Mouse (Mus musculus) lung, postnatal 0 days (tissue): ENCODE data around the gene Sbno1. TPM values are rescaled to one million over a fixed set of nuclear protein-coding genes. Genes with fewer than 3 reads are reported as not detected.
A peak's percentile ranks its signal among the peaks of the same experiment; 100 is the strongest.

ENCODE experiments used
- ATAC-seq: fragments of 200-750 bp; cut with Nextera tagmentation; 2 replicates; pipeline ENCODE4 v1.8.0; 2017; ENCODE audit warnings: moderate library complexity
- DNase-seq: peaks from one replicate; pipeline ENCODE4 v3.0.0-alpha.2; 2016; ENCODE audit warnings: low spot score
- H3K27ac ChIP-seq: fragments of 300-500 bp; sonication (generic); 2 replicates; pipeline ENCODE4 v1.5.1; 2014; ENCODE audit warnings: antibody characterized with exemption, mild to moderate bottlenecking, low read length, mixed read lengths
- H3K27me3 ChIP-seq: fragments of 300-500 bp; sonication (generic); replicated peaks from 2 replicates; pipeline ENCODE4 v1.6.1; 2014; ENCODE audit warnings: low read length, mixed read lengths; ENCODE audit not compliant: insufficient read depth
- H3K36me3 ChIP-seq: fragments of 300-500 bp; sonication (generic); 2 replicates; pipeline ENCODE4 v1.6.1; 2014; ENCODE audit warnings: low read length, mixed read lengths; ENCODE audit not compliant: insufficient read depth
- H3K4me1 ChIP-seq: fragments of 300-500 bp; sonication (generic); 2 replicates; pipeline ENCODE4 v1.6.1; 2014; ENCODE audit warnings: antibody characterized with exemption, low read depth, low read length, mixed read lengths; ENCODE audit not compliant: insufficient read depth
- H3K4me2 ChIP-seq: fragments of 300-500 bp; sonication (generic); replicated peaks from 2 replicates; pipeline ENCODE4 v1.6.1; 2014; ENCODE audit warnings: low read depth, mild to moderate bottlenecking, low read length, moderate library complexity, mixed read lengths
- H3K4me3 ChIP-seq: fragments of 300-500 bp; sonication (generic); 2 replicates; pipeline ENCODE4 v1.5.1; 2014; ENCODE audit warnings: low read depth, low read length
- H3K9ac ChIP-seq: fragments of 300-500 bp; sonication (generic); replicated peaks from 2 replicates; pipeline ENCODE4 v1.6.1; 2014; ENCODE audit warnings: low read depth, mild to moderate bottlenecking
- H3K9me3 ChIP-seq: fragments of 300-500 bp; sonication (generic); 2 replicates; pipeline ENCODE4 v1.6.1; 2016; ENCODE audit warnings: low read length, mixed read lengths
- CTCF ChIP-seq: IDR thresholded peaks from 2 replicates; pipeline ENCODE4 v1.5.1; 2016; ENCODE audit warnings: antibody characterized with exemption, mild to moderate bottlenecking
- EP300 ChIP-seq: IDR thresholded peaks from 2 replicates; pipeline ENCODE4 v1.6.1; 2016; ENCODE audit warnings: antibody characterized with exemption, mild to moderate bottlenecking, control low read depth
- WGBS: fragments of 180-500 bp; shearing (Covaris S2); extraction: QIAGEN DNeasy Blood & Tissue Kit; methylation state at CpG from one replicate; pipeline ENCODE4 v1.1.7; 2014; 5-methylcytosine and 5-hydroxymethylcytosine counted together
- polyA plus RNA-seq: library from polyadenylated mRNA; unstranded; fragments of >200 nt; fragmentation: Nextera tagmentation; extraction: Ambion mirVana; gene quantifications from 2 replicates; pipeline ENCODE4 v1.2.1, GENCODE M21; 2015

Gene Sbno1
- polyA plus RNA-seq, 1 experiment from 2014 or later: 46.5 TPM

DNA sequence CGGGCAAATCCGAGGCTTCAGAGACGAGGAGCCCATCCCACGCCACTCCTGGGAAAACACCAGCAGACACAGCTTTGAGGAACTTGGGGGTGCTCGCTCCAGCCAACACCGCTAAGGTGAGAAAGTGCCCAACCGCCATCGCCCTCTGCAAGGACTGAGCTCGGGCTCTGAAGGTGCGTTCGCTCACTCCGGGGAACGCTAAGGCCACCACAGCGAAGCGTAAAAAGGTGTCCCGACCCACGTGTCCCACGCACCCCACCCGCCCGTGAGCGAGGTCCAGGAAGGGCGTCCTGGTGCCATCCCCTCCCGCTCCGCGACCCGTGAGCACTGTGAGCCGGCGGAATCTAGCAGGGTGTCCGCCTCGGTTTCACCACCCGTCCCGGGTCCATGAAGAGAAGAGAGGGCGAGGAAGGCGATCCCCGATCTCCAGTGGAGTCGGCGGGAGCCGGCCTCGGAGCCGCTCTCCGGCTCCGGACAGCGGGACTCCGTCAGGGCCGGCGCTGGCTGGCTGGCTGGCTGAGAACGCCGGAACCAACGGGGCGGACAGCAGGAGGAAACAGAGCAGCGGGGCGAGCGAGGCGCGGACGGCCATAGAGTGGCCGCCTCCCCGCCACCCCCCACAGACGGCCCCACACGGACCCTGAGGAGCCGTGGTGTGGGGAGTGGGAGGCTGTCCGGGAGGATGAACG, 934 bp downstream of the Sbno1 start:
- H3K9me3 ChIP-seq: no peaks in the 10 kb centered on the region
- no peaks in the 10 kb centered on the region for H3K4me1 ChIP-seq
- peak; percentile 34 for DNase-seq
- ATAC-seq: peak; percentile 40
- no peaks in the 10 kb centered on the region for H3K36me3 ChIP-seq
- WGBS: 3% methylated on average over 59 of the region's 63 CpGs
- peak overlapping the region; percentile 97 for H3K4me2 ChIP-seq
- H3K27ac ChIP-seq: peak overlapping the region; percentile 89
- H3K27me3 ChIP-seq: no peaks in the 10 kb centered on the region
- H3K9ac ChIP-seq: peak overlapping the region; percentile 92
- H3K4me3 ChIP-seq: peak overlapping the region; percentile 98
- no peak for TF ChIP-seq CTCF
- no peak for TF ChIP-seq EP300

DNA sequence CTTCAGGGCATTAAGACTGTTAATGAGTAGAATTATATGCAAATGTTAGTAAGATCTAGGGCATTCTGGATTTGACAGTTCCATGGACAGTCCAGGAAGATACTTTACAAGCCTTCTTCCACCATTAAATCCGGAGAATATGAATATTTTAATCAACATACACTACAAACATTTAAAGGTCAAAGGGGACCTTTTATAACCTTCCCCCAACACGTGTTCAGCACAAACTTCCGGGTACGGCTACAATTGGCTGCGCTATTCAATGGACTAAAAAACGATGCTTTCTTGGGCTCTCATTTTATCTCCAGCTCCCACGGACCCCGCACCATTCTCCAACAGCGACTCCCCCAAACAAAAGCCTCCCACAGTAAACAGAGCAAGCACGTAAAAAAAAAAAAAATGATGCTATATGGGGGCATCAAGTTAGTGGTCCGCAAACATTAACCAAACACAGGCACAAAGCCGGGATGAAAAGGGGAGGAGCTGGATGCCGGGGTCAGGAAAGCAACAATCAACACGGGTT, 1.5 kb downstream of the Sbno1 start:
- 2% methylated on average over 14 of the region's 14 CpGs for WGBS
- no peaks in the 10 kb centered on the region for H3K36me3 ChIP-seq
- ATAC-seq: no peak

DNA sequence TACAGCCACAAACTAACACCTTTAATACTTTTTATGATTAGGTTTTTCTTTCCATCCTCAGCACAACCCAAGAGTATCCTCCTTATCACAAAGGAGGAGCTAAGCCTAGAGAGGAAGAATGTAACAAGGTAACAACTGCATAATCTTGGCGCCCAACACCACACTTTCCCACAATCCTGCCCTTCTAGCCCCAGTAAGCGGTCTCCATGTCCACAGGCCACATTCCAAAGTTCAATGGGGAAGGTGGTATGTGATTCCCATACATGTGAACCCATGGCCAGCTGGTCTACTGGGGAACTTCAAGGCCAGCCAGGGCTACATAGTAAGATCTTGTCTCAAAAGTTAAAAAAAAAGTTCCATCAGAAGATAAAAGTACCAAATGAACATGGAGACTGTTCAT, 4.0 kb downstream of the Sbno1 start:
- DNase-seq: no peak
- no peak overlapping the region for H3K4me3 ChIP-seq
- no peaks in the 10 kb centered on the region for H3K27me3 ChIP-seq
- H3K9me3 ChIP-seq: no peaks in the 10 kb centered on the region
- no peak for ATAC-seq
- WGBS: 86% methylated on average over 2 of the region's 2 CpGs
- no peak overlapping the region for H3K27ac ChIP-seq
- no peak overlapping the region for H3K4me2 ChIP-seq
- H3K9ac ChIP-seq: no peak overlapping the region
- no peaks in the 10 kb centered on the region for H3K36me3 ChIP-seq
- no peak for TF ChIP-seq CTCF
- no peak for TF ChIP-seq EP300
- H3K4me1 ChIP-seq: no peaks in the 10 kb centered on the region

More for the DNA sequence above, 1.5 kb downstream of the Sbno1 start:
- H3K4me3 ChIP-seq: peak overlapping the region; percentile 98
- H3K27me3 ChIP-seq: no peaks in the 10 kb centered on the region
- H3K9me3 ChIP-seq: no peaks in the 10 kb centered on the region
- TF ChIP-seq EP300 (no peak), CTCF (no peak)
- peak overlapping the region; percentile 97 for H3K4me2 ChIP-seq
- H3K4me1 ChIP-seq: no peaks in the 10 kb centered on the region
- peak overlapping the region; percentile 92 for H3K9ac ChIP-seq
- peak overlapping the region; percentile 89 for H3K27ac ChIP-seq
- DNase-seq: peak; percentile 31

DNA sequence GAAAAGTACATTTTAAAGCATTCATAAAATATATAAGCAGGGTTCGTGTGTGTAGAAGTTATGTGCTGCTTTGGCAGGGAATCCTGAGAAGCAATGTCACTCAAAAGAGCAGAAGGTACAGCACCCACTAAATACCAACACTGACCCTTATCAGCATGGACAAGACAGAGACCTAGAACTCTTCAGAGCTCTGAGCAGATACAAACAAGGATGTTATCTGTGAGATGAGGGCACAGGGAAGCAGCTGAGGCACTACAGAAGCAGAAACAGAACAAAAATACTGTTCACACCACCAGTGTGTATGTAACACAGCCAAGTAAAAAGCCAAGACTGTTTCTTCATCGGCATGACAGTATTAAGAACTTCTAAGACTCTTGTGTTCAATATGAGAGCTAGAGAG, 6.9 kb downstream of the Sbno1 start:
- DNase-seq (no peak), ATAC-seq (no peak)
- H3K9ac ChIP-seq: no peak overlapping the region
- TF ChIP-seq CTCF: no peak
- no peak overlapping the region for H3K27ac ChIP-seq
- no peaks in the 10 kb centered on the region for H3K36me3 ChIP-seq
- 82% methylated on average over 2 of the region's 2 CpGs for WGBS
- no peaks in the 10 kb centered on the region for H3K4me1 ChIP-seq
- H3K9me3 ChIP-seq: no peaks in the 10 kb centered on the region
- H3K4me2 ChIP-seq: no peak overlapping the region
- no peaks in the 10 kb centered on the region for H3K27me3 ChIP-seq
- H3K4me3 ChIP-seq: no peak overlapping the region

DNA sequence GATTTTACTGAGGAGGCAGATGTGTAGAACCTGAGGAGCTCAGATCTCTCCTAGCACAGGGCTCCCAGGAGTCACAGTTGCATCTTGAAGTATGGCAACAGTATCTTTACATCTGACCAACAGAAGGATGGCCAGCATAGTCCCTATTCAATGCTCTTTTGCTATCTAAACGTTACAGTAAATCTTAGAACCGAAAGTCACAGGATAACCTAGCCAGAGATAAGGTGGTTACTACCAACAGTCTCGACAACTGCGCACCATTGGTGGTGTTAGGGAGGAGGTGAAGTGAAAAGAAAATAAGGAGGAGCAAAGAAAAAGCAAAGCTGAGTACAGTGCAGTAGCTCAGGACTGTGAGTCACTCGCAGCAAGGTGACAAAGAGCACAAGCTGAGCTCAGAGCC, 13.6 kb downstream of the Sbno1 start:
- no peak overlapping the region for H3K4me2 ChIP-seq

DNA sequence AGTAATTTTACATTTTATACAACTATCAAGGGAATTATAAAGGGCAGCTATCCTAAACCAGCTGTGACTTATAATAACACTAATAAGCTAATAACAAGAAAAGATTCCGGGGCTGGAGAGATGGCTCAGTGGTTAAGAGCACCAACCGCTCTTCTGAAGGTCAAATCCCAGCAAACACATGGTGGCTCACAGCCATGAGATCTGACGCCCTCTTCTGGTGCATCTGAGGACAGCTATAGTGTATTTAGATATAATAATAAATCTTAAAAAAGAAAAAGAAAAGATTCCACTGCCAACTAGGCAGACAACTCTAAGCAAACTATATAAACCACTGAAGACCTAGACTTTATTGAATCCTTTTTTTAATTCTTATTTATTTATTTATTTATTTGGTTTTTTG, 15.0 kb downstream of the Sbno1 start:
- no peak overlapping the region for H3K27ac ChIP-seq
- no peak for DNase-seq
- no peaks in the 10 kb centered on the region for H3K9me3 ChIP-seq
- no peak overlapping the region for H3K4me3 ChIP-seq
- 87% methylated on average over 3 of the region's 3 CpGs for WGBS
- H3K4me1 ChIP-seq: no peaks in the 10 kb centered on the region
- H3K36me3 ChIP-seq: peaks cover 29% of the 10 kb centered on the region; the same call in 1 of the 2 replicates
- no peaks in the 10 kb centered on the region for H3K27me3 ChIP-seq
- no peak overlapping the region for H3K9ac ChIP-seq
- H3K4me2 ChIP-seq: no peak overlapping the region
- ATAC-seq: no peak
- peak; percentile 34 for TF ChIP-seq CTCF
- no peak for TF ChIP-seq EP300

More for the DNA sequence above, 13.6 kb downstream of the Sbno1 start:
- Histone ChIP-seq H3K9me3 (no peaks in the 10 kb centered on the region), H3K36me3 (peaks cover 21% of the 10 kb centered on the region; the same call in 1 of the 2 replicates), H3K27ac (no peak overlapping the region), H3K4me3 (no peak overlapping the region), H3K9ac (no peak overlapping the region), H3K27me3 (no peaks in the 10 kb centered on the region), H3K4me1 (no peaks in the 10 kb centered on the region)
- 89% methylated on average over 5 of the region's 5 CpGs for WGBS
- no peak for TF ChIP-seq EP300
- no peak for TF ChIP-seq CTCF
- ATAC-seq (no peak), DNase-seq (no peak)
